Mouse (Mus musculus) myocyte (in vitro differentiated cells): ENCODE results near the gene Tle2. TPM values are rescaled to one million over a fixed set of nuclear protein-coding genes. Genes with fewer than 3 reads are reported as not detected.

Experiments used
- H3K27me3 ChIP-seq: one replicate; pipeline ENCODE4 v1.6.1; 2011; ENCODE audit not compliant: control insufficient read depth, insufficient read depth, insufficient read length
- H3K36me3 ChIP-seq: one replicate; pipeline ENCODE4 v1.6.1; 2011; ENCODE audit not compliant: control insufficient read depth, insufficient read depth
- H3K4me2 ChIP-seq: one replicate; pipeline ENCODE4 v1.6.1; 2011; ENCODE audit warnings: low read depth, control low read depth
- H3K4me3 ChIP-seq: one replicate; pipeline ENCODE4 v1.5.1; 2011; ENCODE audit warnings: mild to moderate bottlenecking, control low read depth, moderate library complexity
- H3K79me2 ChIP-seq: one replicate; pipeline ENCODE4 v1.6.1; 2011; ENCODE audit not compliant: control insufficient read depth, insufficient read depth
- H3ac ChIP-seq: one replicate; pipeline ENCODE4 v1.6.1; 2011; ENCODE audit not compliant: control insufficient read depth, insufficient read length
- CEBPB ChIP-seq: IDR thresholded peaks from 2 replicates; pipeline ENCODE4 v1.6.1; 2011; ENCODE audit warnings: mild to moderate bottlenecking, moderate library complexity; ENCODE audit not compliant: poor library complexity, insufficient read depth, severe bottlenecking
- E2F4 ChIP-seq: IDR thresholded peaks from one replicate; pipeline ENCODE4 v1.6.1; 2011; ENCODE audit warnings: mild to moderate bottlenecking, control low read depth, moderate library complexity; ENCODE audit not compliant: insufficient read depth
- MAX ChIP-seq: IDR thresholded peaks from one replicate; pipeline ENCODE4 v1.6.1; 2011; ENCODE audit warnings: low read depth, mild to moderate bottlenecking, control low read depth
- MYOD1 ChIP-seq, 3 experiments: IDR thresholded peaks; one replicate each; pipeline ENCODE4 v1.6.1; 2011; ENCODE audit warnings: control low read depth in 2 of 3, low read depth in 2 of 3, mild to moderate bottlenecking in 2 of 3, moderate library complexity in 1 of 3; ENCODE audit not compliant: insufficient read length in 2 of 3, control insufficient read depth in 1 of 3
- MYOG ChIP-seq, 3 experiments: IDR thresholded peaks; one replicate each; pipeline ENCODE4 v1.6.1; 2011; ENCODE audit warnings: control low read depth in 2 of 3, low read depth in 2 of 3, mild to moderate bottlenecking in 2 of 3; ENCODE audit not compliant: insufficient read length in 2 of 3, control insufficient read depth in 1 of 3, insufficient read depth in 1 of 3
- POLR2A ChIP-seq: IDR thresholded peaks from one replicate; pipeline ENCODE4 v1.6.1; 2011; ENCODE audit warnings: low read depth, mild to moderate bottlenecking, control low read depth, moderate library complexity; ENCODE audit not compliant: insufficient read length
- POLR2AphosphoS2 ChIP-seq: IDR thresholded peaks from one replicate; pipeline ENCODE4 v1.6.1; 2011; ENCODE audit warnings: low read depth, control low read depth; ENCODE audit not compliant: insufficient read length
- REST ChIP-seq: IDR thresholded peaks from one replicate; pipeline ENCODE4 v1.6.1; 2011; ENCODE audit warnings: mild to moderate bottlenecking, control low read depth, moderate library complexity; ENCODE audit not compliant: insufficient read depth, insufficient read length
- SRF ChIP-seq: IDR thresholded peaks from one replicate; pipeline ENCODE4 v1.6.1; 2011; ENCODE audit warnings: low read depth; ENCODE audit not compliant: control insufficient read depth, insufficient read length
- TCF12 ChIP-seq: IDR thresholded peaks from one replicate; pipeline ENCODE4 v1.6.1; 2011; ENCODE audit warnings: mild to moderate bottlenecking, control low read depth; ENCODE audit not compliant: poor library complexity, insufficient read depth, severe bottlenecking
- TCF3 ChIP-seq: IDR thresholded peaks from one replicate; pipeline ENCODE4 v1.6.1; 2011; ENCODE audit warnings: low read depth, control low read depth; ENCODE audit not compliant: insufficient read length
- USF1 ChIP-seq: IDR thresholded peaks from one replicate; pipeline ENCODE4 v1.6.1; 2011; ENCODE audit warnings: low read depth, mild to moderate bottlenecking, control low read depth, moderate library complexity
- polyA plus RNA-seq: library from polyadenylated mRNA; unstranded; fragments of >200 nt; fragmentation: generic; extraction: Trizol; gene quantifications from one replicate; pipeline ENCODE4 v1.2.1, GENCODE M21; 2012; ENCODE audit warnings: missing spikeins

Tle2 gene
- polyA plus RNA-seq, 1 experiment, result 11.3 TPM

DNA sequence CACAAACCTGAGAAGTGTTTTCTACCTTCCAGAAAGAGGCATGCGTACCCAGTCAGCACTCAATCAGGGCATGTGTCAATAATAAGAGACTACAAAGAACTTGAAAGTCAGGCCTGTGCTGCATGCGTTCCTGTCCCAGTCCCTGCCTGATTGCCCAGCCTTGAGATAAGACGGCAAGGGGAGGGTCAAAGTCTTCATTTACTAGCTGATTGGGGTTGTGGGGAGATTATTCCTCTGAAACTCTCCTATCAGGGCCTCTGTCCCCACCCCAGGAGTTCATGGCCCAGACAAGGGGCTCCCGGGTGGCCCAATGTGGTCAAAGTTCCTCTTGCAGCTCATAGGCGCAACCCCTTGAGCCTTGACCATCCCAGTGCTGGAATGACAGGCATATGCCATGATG lies 28.0 kb upstream of the Tle2 start:
- no peak overlapping the region for H3ac ChIP-seq

GRCm38 (mm10) chr10:81546788-81547571 lies 27.4 kb upstream of the Tle2 start:
- TF ChIP-seq REST (no peak), SRF (no peak), USF1 (no peak), TCF3 (no peak), MYOG (IDR thresholded peaks at IDR 0.05; ENCODE audit: control insufficient read depth in 1 of 3, insufficient read depth in 1 of 3, insufficient read length in 2 of 3, low read depth in 2 of 3) (no peak), MAX (no peak), CEBPB (no peak)
- no peak overlapping the region for H3K4me3 ChIP-seq
- no peaks in the 10 kb centered on the region for H3K36me3 ChIP-seq
- H3ac ChIP-seq, result no peak overlapping the region
- H3K4me2 ChIP-seq, result no peak overlapping the region
- H3K79me2 ChIP-seq, result peaks cover 27% of the 10 kb centered on the region
- H3K27me3 ChIP-seq, result no peaks in the 10 kb centered on the region

More for the DNA sequence above, 28.0 kb upstream of the Tle2 start:
- TF ChIP-seq TCF12 (no peak), POLR2AphosphoS2 (no peak), E2F4 (no peak), USF1 (no peak), MAX (no peak), SRF (no peak), REST (no peak), MYOG (IDR thresholded peaks at IDR 0.05; ENCODE audit: control insufficient read depth in 1 of 3, insufficient read depth in 1 of 3, insufficient read length in 2 of 3, low read depth in 2 of 3) (no peak), TCF3 (no peak), CEBPB (no peak), POLR2A (no peak), MYOD1 (IDR thresholded peaks at IDR 0.05; ENCODE audit: control insufficient read depth in 1 of 3, insufficient read length in 2 of 3, low read depth in 2 of 3) (no peak)
- H3K4me3 ChIP-seq, result no peak overlapping the region
- no peaks in the 10 kb centered on the region for H3K36me3 ChIP-seq
- peaks cover 34% of the 10 kb centered on the region for H3K79me2 ChIP-seq
- H3K27me3 ChIP-seq, result no peaks in the 10 kb centered on the region
- no peak overlapping the region for H3K4me2 ChIP-seq

- no peak overlapping the region for H3ac ChIP-seq
- H3K36me3 ChIP-seq, result no peaks in the 10 kb centered on the region
- no peak for TF ChIP-seq MYOG (IDR thresholded peaks at IDR 0.05; ENCODE audit: control insufficient read depth in 1 of 3, insufficient read depth in 1 of 3, insufficient read length in 2 of 3, low read depth in 2 of 3)
- no peak for TF ChIP-seq TCF12
- no peak for TF ChIP-seq E2F4
- TF ChIP-seq CEBPB, result no peak
- no peak for TF ChIP-seq TCF3
- TF ChIP-seq MYOD1 (IDR thresholded peaks at IDR 0.05; ENCODE audit: control insufficient read depth in 1 of 3, insufficient read length in 2 of 3, low read depth in 2 of 3), result no peak
- TF ChIP-seq REST, result no peak
- no peak for TF ChIP-seq POLR2AphosphoS2
- TF ChIP-seq USF1, result no peak
- H3K4me3 ChIP-seq, result no peak overlapping the region
- H3K27me3 ChIP-seq, result no peaks in the 10 kb centered on the region
- peaks cover 8% of the 10 kb centered on the region for H3K79me2 ChIP-seq
- no peak overlapping the region for H3K4me2 ChIP-seq
Measured at GRCm38 (mm10) chr10:81548944-81549343, 25.4 kb upstream of the Tle2 start.

DNA sequence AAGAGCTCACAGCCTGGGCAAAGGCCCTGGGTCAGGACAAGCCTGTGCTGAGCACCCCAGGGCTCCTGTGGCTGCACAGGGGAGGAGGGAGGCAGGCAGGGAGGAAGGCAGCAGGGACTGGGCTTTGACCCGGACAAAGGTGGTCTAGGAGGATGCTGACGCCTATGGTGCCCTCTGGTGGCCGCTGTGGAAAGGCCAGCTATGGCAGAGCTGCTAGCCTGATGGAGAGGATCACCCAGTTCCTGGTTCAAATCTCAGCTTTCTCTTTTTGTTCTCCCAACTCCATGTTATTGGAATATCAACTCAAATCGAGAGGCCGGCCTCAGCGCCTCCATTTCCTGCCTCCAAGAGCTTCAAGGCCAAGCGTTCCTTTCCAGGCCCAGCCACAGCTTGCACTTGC lies 24.1 kb upstream of the Tle2 start:
- H3K4me3 ChIP-seq, result no peak overlapping the region
- TF ChIP-seq POLR2A, result no peak
- peak in 1 of 3 experiments; percentile 13 for TF ChIP-seq MYOG (IDR thresholded peaks at IDR 0.05; ENCODE audit: control insufficient read depth in 1 of 3, insufficient read depth in 1 of 3, insufficient read length in 2 of 3, low read depth in 2 of 3)
- H3K4me2 ChIP-seq, result no peak overlapping the region
- no peaks in the 10 kb centered on the region for H3K36me3 ChIP-seq
- no peak overlapping the region for H3ac ChIP-seq
- H3K79me2 ChIP-seq, result no peaks in the 10 kb centered on the region
- H3K27me3 ChIP-seq, result no peaks in the 10 kb centered on the region

GRCm38 (mm10) chr10:81551597-81552102 lies 22.7 kb upstream of the Tle2 start:
- Histone ChIP-seq H3K79me2 (no peaks in the 10 kb centered on the region), H3K27me3 (no peaks in the 10 kb centered on the region), H3K4me3 (no peak overlapping the region), H3ac (no peak overlapping the region), H3K36me3 (no peaks in the 10 kb centered on the region), H3K4me2 (peak overlapping the region; percentile 39)
- no peak for TF ChIP-seq POLR2A
- peak in 2 of 3 experiments; percentile 64 to 87 for TF ChIP-seq MYOD1 (IDR thresholded peaks at IDR 0.05; ENCODE audit: control insufficient read depth in 1 of 3, insufficient read length in 2 of 3, low read depth in 2 of 3)
- TF ChIP-seq SRF, result peak; percentile 38
- peak; percentile 28 for TF ChIP-seq TCF3
- TF ChIP-seq MYOG (IDR thresholded peaks at IDR 0.05; ENCODE audit: control insufficient read depth in 1 of 3, insufficient read depth in 1 of 3, insufficient read length in 2 of 3, low read depth in 2 of 3), result peak in 2 of 3 experiments; percentile 28 to 83
- no peak for TF ChIP-seq E2F4
- TF ChIP-seq TCF12, result peak; percentile 15
- TF ChIP-seq POLR2AphosphoS2, result no peak
- no peak for TF ChIP-seq CEBPB
